Mouse (Mus musculus): ENCODE measurements around the gene Prr12. TPM values are rescaled to one million over a fixed set of nuclear protein-coding genes. Genes with fewer than 3 reads are reported as not detected.

The Prr12 gene
- total and polyA plus RNA-seq, 3 experiments: 21.3 to 49.7 (median 40.2) TPM

DNA sequence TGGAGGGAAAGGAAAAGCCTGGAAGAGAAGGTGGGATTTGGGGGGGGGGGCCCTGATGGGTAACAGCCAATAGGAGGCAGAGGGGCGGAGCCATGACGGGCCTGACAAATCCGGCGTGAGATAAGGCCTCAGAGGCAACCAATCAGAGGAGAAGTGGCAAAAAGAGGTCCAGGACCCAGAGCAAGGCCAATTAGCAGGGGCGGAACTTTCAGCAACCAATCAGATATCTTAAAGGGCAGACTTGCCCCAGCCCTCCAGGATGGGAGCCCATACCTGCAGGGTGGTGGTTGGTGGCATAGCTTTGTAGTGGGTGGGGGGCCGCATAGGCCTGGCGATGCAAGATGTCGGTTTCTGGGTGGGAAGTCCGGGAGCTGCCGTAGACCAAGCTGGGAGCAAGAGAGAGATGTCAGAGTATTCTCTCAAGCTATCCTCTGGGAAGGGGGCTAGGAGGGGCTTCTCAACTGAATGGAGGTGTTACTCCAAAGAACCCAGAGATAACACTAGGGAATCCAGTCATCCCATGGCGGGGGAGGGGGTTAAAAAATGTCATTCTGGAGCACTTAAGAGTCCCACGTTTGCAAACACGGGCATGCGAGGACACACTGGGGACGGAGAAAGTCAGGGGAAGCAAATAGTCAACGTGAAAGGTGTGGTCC is 1.6 kb downstream of the Prr12 start:
- peak; percentile 86 for DNase-seq

DNA sequence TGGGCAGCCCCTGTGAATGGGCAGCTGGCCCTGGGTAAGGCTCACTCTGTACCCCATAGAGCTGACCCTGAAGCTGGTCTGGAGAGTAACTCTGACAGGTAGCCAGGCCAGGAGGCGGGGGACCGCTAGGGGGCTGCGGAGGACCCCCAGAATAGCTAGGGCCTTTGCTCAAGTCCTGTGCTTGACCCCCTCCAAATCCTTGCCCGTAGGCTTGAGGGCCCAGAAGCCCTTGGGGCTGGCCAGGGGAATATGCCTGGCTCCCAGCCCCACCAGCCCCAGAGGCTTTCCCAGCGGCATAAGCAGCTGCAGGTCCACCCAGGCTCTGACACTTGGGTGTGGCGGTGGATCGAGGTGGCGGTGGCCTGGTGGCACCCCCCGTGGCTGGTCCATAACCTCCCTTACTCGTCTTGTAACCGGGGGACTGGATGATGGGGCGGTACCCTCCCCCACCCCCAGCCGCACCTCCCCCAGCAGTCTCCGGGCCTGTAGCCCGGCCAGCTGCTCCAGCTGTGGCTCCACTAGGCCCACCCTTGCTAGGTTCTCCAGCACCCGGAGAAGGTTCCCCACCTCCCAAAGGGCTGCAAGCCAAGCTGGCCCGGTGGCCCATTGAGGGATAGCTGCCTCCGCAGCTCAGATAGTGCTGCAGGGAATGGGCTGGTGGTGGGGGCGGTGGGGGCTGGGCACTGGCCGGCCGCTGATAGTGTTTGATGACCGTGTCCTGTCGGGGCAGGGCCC is 3.6 kb downstream of the Prr12 start:
- no peak for DNase-seq

DNA sequence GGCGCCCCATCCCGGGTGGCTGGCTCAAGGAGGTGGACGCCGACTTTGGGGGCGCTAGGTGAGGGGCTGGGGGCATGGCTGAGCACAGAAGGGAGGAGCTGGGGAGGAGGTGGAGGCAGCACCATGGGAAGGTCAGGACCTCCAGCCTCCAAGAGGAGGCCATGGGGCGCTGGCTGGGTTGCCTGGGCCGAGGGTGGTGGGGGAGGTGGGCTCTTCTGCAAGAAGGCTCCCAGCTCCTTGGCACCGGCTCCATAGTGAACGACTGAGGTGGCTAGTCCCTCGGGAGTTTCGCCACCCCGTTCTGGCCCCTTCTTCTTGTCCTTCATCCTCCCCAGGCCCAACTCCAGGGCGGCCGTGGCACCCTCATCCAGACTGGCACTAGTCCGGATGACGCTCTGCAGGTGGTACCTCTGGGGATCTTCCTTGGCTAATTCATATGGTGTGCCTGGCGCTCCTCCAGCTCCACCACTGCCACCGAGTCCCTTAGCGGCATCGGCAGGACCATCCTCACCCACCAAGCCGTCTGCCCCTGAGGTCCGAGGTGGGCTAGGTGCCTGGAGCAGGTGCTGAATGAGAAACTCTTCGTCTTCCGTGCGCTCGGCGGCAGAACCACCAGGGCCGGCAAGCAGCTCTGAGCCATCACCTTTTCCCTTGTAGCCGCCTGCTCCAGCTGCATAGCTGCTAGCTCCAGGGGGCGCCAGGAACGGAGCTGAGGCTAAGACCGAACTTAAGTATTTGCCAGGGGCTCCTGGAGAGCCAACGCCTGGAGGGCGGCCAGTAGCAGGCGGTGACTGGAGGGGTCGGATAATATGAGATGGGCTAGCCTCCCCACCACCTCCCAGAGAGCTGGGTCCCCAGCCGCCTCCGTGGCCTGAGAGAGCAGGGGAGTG is 4.4 kb downstream of the Prr12 start:
- DNase-seq: no peak

DNA sequence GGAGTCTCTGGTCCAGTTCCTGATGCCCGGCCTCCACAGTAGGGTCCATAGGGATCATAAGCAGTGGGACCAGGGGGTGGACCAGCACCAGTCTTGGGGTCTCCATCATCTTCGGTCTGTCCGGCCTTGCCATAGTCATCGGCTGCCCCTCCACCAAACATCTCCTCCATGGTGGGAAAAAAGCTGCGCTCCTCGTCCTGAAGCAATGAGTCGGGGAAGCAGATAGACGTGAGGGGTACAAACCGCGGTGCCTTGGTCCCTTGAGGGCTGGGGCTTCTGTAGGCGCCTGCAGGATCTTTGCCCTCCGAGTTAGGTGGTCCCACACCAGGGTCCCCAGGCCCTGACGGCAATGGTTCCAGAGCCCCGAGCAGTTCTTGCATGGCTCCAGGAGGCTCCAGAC is 5.2 kb downstream of the Prr12 start:
- no peak for DNase-seq

DNA sequence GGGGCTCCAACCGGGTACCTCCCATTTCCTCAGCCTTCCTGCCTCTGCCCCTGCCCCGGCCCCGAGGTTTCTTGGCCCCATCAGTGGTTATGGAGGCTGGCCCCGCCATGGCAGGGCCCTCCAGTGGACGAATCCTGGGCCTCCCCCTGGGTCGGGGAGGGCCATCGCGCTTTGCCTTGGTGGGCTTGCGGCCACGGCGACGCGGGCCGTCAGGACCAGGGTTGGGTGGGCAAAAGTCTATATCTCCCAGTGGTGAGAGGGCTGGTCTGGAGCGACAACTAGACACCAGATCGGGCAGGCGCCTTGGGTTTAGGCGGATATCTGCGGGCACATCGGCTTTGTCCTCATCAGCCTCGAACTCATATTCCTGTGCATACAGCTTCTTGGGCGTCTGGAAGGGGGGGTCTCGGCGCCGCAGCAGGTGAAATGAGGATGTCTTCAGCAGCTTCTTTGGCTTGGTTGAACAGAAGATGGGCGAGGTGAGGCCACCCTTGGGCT is 5.8 kb downstream of the Prr12 start:
- DNase-seq: no peak

DNA sequence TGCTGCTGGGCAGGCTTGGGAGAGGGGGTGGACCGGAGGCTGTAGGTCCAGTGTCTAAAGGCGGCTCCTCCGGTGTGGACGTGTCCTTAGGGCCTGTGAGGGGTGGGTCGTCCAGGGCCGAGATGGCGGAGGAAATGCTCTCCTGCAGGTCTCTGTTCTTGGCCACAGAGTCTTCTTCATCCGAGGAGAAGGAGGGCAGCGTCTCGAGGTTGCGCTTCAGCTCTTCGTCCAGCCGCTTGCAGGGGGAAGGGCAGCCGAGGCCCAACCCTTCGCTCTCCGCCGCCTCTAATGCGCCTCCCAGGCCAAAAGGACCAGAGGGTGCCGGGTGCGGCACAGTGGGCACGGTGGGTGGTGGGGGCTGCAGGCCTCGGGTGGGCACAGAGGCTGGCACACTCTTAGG is 6.9 kb downstream of the Prr12 start:
- no peak for DNase-seq

DNA sequence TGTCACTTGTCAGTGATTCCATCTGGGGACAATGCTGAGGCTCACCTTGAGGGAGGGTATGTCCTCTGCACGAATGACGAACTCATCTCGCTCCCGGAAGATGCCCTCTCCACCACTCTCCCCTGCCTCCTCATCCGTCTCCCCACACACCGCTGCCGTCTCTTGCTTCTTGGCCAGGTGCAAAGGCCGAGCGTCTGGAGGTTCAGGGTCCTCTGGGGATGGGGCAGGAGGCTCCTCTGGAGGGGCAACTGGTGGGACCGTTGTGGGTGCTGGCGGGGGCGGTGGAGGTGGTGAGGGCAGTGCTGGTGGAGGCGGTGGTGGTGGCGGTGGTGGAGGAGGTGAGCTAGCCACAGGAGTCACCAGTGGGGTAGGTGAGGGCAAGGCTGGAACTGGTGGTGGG is 9.4 kb downstream of the Prr12 start:
- DNase-seq: no peak

DNA sequence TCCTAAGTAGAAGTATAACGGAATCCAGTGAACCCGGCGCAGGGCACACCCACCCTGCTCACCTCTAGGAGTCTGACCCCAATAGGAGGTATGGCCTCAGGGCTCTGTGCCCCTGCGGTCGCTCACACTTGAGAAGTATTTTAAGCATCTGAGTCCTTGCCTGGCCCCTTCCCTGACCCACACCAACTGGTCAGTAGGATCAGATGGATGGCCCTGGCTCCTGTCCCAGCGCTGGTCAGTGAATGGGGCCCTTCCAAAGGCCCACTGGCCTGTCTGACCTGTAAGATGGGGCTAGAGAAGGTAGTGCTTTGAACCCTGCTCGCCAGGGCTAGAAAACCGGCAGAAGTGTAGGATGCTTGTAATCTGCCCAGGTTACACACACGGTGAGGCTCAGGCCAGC is 11.8 kb downstream of the Prr12 start:
- DNase-seq: no peak

DNA sequence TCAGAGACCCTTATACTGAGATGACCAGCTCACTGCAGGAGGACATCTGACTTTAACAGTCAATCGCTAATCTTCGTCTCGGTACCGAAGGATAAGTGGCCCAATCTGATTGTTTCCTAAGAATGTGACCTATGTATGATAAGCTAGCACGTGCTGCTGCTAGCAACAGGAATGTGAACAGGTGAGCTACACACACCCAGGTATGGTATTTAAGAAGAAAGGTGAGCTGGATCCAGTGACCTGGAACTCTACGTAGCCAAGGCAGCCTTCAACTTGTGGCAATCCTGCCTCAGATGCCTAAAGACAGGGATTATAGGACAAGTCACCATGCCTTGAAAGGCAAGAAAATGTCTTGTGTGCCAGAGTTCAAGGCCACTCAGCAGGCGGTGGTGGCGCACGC is 14.3 kb downstream of the Prr12 start:
- DNase-seq: no peak

DNA sequence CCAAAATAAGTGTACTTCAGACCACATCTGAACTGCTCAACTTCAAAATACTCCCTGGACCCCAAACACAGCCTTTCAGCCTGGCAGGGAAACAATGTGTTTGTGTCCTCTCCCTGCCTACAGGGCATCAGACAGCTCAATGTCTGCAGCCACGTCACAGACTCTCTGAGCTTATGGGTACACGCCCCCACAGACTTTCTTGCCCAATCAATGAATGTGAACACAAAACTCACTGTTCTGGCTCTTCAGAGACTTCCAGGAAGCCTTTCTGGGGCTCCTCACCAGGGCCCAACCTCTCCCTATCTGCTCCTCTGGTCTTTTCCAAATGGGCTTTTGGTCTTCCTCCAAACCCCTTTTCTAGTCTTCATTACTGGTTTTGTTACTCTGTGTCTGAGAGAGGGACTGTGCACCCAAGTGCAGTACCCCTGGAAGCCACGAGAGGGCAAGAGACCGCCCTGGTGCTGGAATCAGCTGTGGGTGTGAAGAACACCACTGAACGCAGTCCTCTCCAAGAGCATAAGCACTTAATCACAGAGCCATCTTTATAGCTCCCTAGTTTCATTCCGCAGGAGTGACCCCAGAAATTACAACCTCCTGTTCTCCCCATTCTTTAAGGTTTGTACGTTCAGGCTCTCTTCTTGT is 14.8 kb downstream of the Prr12 start:
- DNase-seq: peak; percentile 68

DNA sequence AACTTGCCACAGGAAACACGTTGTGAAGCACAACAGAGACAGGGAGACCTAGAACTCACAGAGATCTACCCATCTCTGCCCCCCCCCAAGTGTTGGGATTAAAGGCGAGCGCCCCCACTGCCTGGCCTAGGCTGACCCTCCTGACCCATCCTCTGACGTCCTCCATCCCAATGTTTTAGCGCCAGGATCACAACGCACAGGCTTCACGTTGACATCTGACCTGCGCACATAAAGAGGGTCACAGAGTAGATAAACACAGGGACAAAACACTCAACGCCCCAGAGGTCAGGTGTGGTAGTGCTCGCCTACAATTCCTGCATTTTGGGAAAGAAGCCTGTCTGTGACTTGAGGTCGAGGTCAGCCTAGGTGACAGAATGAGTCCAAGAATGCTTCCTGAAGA is 16.0 kb downstream of the Prr12 start:
- DNase-seq: no peak

DNA sequence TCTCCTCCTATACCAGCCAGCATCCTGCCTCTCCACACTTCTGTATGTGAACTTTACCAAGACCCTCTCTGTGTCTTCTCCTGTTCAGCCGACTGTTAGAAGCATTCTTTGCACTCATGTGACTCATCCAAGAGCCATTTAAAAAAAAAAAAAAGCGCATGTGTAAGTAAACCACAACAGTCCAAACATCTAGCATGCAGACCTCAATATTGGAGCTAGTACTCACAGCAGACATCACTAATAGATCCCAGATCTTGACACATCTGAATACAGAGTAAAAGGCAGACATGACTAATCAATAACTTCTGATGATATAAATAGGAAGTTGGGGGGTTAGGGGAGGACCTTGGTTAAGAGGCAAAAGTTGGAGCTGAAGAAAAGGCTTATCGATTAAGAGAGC is 17.1 kb downstream of the Prr12 start:
- no peak for DNase-seq

DNA sequence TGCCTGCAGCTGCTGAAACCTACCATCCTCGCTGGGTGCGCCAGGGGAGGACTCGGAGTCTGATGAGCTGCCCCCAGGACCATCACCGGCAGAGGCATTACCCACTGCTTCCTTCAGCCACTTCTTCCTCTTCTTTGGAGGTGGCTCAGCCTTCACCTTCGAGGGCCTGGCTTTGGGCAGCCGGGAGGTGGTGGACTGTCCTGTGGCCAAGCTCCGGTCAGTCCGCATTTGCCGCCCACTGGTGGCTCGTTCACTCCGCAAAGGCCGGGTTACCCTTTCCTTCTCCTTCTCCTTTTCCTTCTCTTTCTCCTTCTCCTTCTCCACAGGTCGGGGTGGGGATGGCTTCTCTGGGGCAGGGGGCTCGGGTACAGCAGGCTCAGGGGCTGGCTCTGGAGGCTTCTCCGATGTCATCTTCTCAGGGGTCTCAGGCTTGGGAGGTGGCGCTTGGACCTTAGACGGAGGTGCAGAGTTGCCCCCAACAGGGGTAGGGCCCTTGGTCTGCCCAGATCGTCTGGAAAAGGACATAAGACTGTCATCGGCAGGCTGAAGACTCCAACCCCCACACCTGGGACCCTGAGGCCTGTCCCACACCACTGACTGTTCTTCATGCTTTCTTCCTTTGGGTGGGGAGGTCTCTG is 18.8 kb downstream of the Prr12 start:
- no peak for DNase-seq

DNA sequence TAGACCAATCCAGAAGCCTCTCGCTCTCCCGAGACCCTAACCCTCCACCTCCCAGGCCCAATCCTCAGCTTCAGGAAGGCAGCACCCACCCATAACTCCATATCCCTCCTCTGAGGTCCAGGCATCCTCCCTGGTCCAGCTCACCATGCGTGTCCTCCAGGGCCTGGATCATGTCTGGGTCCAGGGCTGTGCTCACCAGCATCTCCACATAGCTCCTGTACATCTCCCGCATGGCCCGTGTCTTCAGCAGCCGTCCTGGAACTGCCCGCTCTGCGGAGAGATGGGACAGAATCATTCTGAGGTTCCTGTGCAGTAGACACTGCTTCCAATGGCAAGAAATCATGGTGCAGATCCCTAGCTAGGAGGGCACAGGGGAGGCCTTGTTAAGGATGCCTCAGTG is 21.8 kb downstream of the Prr12 start:
- no peak for DNase-seq

DNA sequence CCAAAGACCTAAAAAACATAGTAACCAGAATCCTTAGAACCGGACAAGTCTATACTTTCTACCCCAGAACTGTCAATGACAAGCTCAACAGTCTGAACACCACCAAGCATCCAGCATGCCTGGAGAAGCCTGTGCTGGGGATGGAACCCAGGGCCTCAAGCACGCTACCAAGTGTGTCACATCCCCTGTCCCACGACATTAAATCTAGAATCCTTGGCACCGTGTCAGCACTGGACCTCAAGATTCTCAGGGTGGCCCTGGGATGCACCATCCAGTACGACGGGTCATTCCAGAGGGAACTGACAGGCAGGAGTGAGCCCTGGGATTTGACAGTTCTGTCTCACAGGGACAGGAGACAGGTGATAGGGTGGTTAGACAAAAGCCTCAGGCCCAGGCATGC is 22.7 kb downstream of the Prr12 start:
- DNase-seq: no peak

DNA sequence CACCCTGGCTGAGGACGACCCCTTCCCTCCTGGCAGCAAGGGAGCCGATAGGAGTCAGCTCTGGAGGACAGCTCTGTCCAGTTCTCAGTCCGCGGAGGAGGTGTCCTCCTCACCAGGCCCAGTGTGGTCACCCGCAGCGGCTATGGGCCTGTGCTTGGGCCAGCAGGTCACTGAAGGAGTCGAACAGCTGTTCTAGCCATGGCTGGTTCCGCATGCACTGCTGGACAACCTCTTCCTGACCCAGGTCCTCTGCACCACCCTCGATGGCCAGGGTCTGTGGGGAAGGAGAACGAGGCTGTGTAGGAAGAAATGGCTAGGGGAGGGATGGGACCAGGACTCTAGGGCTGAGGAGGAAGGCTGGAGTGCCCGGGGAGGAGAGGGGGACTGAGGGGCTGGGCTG is 24.3 kb downstream of the Prr12 start:
- no peak for DNase-seq

DNA sequence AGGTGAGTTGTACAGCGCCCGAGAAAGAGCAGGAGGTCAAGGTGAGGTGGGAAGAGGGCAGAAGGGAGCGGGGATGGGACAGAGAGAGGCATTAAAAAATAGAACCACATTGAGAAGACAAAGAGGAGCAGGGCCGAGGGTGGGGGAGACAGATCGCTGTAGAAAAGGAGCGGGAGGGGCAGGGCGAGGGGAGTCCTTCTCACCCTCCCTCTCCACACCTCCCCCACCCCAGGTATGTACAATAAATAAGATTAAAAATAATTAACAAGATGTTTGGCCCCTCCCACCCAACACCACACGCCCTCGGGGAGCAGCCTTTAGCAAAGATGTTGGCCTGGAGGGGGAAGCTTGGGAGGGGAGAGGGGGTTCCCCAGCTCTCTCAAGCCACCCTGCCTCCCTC is 24.9 kb downstream of the Prr12 start:
- DNase-seq: no peak

DNA sequence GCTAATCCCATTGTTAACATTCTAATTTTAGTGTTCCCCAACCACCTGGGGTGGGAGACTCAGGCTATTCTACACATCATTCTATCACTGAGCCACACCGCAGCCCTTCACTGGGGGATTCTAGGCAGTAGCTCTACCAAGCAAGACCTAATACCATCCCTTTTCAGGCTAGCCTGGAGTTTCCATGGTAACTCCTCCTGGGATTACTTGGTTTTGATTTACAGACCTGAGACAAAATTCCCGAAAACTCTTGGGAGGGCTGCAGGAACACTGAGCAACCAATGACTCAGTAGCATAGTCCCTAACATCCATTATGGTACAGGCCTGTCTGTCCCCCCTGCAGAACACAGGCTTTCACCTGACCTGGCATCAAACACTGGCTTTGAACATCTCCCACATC is 26.4 kb downstream of the Prr12 start:
- no peak for DNase-seq

DNA sequence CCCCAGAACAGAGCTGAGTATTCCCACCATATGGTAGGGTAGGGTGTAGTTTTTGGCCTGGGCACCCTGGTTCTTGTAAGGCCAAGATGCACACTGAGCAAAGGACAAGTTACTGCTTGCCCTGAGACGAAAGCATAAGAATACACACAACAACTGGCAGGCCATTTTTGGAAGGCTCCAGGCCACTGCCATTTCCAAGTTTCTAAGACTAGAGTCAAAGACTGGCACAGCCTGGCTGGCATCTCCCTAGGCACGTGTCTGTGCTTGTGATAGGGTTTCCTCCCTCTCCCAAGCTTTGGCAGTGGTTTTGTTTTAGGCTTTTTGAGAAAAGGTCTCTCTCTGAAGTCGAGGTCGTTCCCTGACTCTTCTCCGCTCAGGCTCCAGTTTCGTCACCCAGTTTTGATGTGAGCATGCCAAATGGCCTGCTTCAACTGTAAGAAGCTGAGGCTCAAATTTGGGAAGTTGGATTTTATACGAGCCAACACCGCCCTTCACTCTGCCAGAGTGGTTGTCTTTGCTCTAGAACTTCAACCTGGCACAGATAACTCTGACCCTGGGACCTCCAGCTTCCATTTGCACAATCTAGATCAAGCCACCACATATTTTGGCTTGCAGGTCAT is 27.0 kb downstream of the Prr12 start:
- DNase-seq: peak; percentile 85

DNA sequence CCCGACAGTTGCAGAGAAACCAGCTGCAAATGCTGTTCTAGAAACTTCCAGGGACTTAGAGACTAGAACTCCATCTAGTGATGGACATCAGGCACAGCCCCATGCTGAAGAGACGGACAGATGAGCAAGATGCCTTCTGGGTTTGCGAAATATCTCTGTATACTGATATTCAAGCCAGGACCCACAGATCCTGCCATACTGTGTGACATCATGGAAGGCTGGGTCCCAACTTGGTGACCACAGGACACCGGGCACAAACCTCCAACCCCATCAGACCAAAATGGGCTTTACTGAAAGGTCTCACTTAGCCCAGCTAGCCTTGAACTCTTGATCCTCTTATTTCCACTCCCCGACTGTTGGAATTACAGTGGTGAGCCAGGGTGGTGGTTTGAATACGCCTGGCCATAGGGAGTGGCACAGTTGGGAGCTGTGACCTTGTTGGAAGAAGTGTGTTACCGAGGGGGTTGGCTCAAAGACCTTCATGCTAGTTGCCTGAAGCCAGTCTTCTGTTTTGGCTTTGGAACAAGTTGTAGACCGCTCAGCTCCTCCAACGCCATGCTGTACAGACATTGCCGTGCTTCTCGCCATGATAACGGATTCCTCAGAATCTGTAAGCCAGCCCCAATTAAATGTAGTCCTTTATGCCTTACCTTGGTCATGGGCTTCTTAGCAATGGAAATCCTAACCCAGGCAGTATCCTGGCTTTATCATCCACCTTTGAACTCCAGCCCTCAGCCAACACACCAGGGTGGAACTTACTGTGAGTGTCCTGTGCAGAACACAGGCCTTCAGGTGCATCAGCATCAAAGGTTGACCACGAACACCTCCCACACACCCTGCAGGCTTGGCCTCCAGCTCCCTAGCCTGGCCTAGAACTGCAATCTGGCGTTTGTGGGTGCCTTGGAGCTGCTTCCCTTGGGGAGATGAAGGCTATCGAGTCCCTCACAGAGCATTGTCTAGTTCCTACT is 28.1 kb downstream of the Prr12 start:
- peak; percentile 52 for DNase-seq

All from adrenal gland, adult 2 months (tissue).